Mouse (Mus musculus): ENCODE measurements at regions not wholly inside any gene's neighbourhood (a gene's known extent, or its start where the extent isn't known, plus 50 kb on each side); places are given as distances from the start of the nearest gene placed in this dataset.

GRCm38 (mm10) chr8:92212786-92213535 lies 144.5 kb upstream of the Irx5 start:
- no peak for DNase-seq (ENCODE audit: low spot score)

- no peak for DNase-seq (ENCODE audit: low spot score)
Observed at GRCm38 (mm10) chr8:92209081-92209480, 148.3 kb upstream of the Irx5 start.

- DNase-seq (ENCODE audit: low spot score), result no peak
Observed at GRCm38 (mm10) chr8:92195635-92196034, 161.8 kb upstream of the Irx5 start.

- DNase-seq (ENCODE audit: low spot score), result no peak
Observed at GRCm38 (mm10) chr8:92194065-92194464, 163.4 kb upstream of the Irx5 start.

- DNase-seq (ENCODE audit: low spot score), result no peak
Observed at GRCm38 (mm10) chr8:92190261-92191025, 167.0 kb upstream of the Irx5 start.

GRCm38 (mm10) chr8:92183331-92183730 lies 174.1 kb upstream of the Irx5 start:
- no peak for DNase-seq (ENCODE audit: low spot score)

GRCm38 (mm10) chr8:92180651-92181050 lies 176.8 kb upstream of the Irx5 start:
- no peak for DNase-seq (ENCODE audit: low spot score)

- DNase-seq (ENCODE audit: low spot score), result no peak
Observed at GRCm38 (mm10) chr8:92179327-92179726, 178.1 kb upstream of the Irx5 start.

GRCm38 (mm10) chr8:92176101-92176500 lies 181.3 kb upstream of the Irx5 start:
- no peak for DNase-seq (ENCODE audit: low spot score)

GRCm38 (mm10) chr8:92174106-92174505 lies 183.3 kb upstream of the Irx5 start:
- no peak for DNase-seq (ENCODE audit: low spot score)

- DNase-seq (ENCODE audit: low spot score), result no peak
Observed at GRCm38 (mm10) chr8:92171578-92171977, 185.8 kb upstream of the Irx5 start.

GRCm38 (mm10) chr8:92167340-92167783 lies 190.1 kb upstream of the Irx5 start:
- DNase-seq (ENCODE audit: low spot score), result no peak

GRCm38 (mm10) chr8:92165306-92165705 lies 192.1 kb upstream of the Irx5 start:
- no peak for DNase-seq (ENCODE audit: low spot score)

- DNase-seq (ENCODE audit: low spot score), result no peak
Observed at GRCm38 (mm10) chr8:92164496-92164895, 192.9 kb upstream of the Irx5 start.

- no peak for DNase-seq (ENCODE audit: low spot score)
Observed at GRCm38 (mm10) chr8:92161002-92161401, 196.4 kb upstream of the Irx5 start.

GRCm38 (mm10) chr8:92158219-92158618 lies 199.2 kb upstream of the Irx5 start:
- DNase-seq (ENCODE audit: low spot score), result no peak

GRCm38 (mm10) chr8:92152478-92152877 lies 204.9 kb upstream of the Irx5 start:
- no peak for DNase-seq (ENCODE audit: low spot score)

- no peak for DNase-seq (ENCODE audit: low spot score)
Observed at GRCm38 (mm10) chr8:92147672-92148071, 209.8 kb upstream of the Irx5 start.

- DNase-seq (ENCODE audit: low spot score), result no peak
Observed at GRCm38 (mm10) chr8:92137091-92137882, 220.1 kb upstream of the Irx5 start.

- DNase-seq (ENCODE audit: low spot score), result no peak
Observed at GRCm38 (mm10) chr8:92136413-92136812, 221.0 kb upstream of the Irx5 start.

GRCm38 (mm10) chr8:92134434-92134833 lies 223.0 kb upstream of the Irx5 start:
- DNase-seq (ENCODE audit: low spot score), result no peak
